Mouse (Mus musculus): Measurements from ENCODE around the gene Oas3. TPM values are rescaled to one million over a fixed set of nuclear protein-coding genes. Genes with fewer than 3 reads are reported as not detected.

Oas3 gene
- polyA plus RNA-seq, 1 experiment: 1.7 TPM

DNA sequence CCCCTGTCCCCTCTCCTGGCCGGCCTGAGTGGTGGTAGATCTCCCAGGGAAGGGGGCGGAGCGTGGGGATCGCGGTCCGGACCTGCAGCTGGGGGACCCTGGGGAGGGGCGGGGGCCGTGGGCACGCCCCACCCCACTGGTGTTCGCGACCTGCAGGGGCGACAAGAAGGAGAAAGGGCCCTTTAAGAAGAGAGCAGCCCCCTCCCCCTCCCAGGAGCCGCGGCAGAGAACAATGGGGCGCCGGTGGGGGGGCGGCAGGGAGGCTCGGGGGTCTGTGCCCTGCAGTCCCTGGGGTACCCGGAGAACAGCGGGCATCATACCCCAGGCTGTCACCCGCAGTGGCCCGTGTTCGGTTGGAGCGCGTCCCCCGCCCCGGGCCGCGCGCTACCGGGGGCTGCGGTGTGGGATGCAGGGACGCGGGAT lies 66.6 kb downstream of the Oas3 start:
- H3K4me3 ChIP-seq (replicated peaks; ENCODE audit: extremely low read depth, low read depth, low read length): peak overlapping the region; percentile 21
- WGBS: 4% methylated on average over 34 of the region's 34 CpGs
- TF ChIP-seq CTCF (IDR thresholded peaks at IDR 0.05; ENCODE audit: insufficient read depth, low read length) (no peak), POLR2A (IDR thresholded peaks at IDR 0.05; ENCODE audit: borderline replicate concordance, extremely low read depth, low read depth, low read length) (no peak)
- no peaks in the 10 kb centered on the region for H3K4me1 ChIP-seq (ENCODE audit: control insufficient read depth, insufficient read depth, low read length)
- no peak for DNase-seq

DNA sequence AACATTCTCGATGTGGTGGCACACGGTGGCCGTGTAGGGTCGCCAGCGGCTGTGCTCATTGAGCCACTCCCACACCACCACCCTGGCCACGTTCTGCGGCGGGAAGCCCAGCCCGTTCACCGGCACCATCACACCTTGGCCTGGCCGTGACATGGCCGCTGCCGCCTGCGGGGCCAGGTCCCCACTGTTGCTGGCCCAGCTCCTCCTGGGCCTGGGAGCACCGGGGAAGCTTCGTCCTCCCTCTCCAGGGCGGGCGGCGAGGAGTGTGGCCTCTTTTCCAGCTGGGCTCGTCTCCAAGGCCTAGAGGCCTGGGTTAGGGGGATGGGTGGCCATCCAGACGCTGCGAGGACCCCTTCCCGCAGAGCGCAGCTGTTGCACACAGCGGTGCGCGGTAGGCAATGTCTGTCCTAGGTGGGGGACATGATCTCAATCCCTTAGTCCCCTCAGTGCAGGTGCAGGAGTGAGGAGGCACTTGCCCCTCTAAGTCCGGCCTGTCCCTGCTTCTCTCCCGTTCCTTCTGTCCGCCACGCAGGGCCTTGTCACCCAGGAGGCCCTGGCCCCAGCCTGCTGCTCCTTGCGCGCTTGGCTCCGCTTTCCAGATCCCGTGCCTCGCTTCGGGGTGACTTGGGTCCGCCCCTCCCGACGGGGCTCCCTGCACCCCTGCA lies 67.2 kb downstream of the Oas3 start:
- WGBS: 3% methylated on average over 40 of the region's 40 CpGs
- no peak overlapping the region for H3K4me3 ChIP-seq (replicated peaks; ENCODE audit: extremely low read depth, low read depth, low read length)
- DNase-seq: no peak

DNA sequence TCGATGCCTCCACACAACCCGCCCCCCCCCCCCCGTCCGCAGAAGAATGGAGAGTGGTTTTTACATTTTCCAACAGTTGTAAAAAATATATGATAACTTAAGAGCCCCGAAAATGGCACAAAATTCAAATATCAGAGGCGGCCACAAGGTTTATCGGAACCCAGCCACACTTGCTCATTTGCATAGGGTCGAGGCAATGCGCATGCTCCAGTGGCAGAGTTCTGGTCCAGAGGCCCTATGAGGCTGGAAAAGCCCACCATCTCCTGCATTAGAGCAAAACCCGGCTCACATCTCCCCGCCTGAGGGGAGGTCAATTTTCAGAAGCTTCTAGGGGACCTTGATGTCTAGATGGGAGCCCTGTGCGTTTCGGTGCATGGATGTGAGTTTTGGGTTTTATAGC lies 70.5 kb downstream of the Oas3 start:
- TF ChIP-seq POLR2A (IDR thresholded peaks at IDR 0.05; ENCODE audit: borderline replicate concordance, extremely low read depth, low read depth, low read length) (no peak), CTCF (IDR thresholded peaks at IDR 0.05; ENCODE audit: insufficient read depth, low read length) (no peak)
- WGBS: 38% methylated on average over 13 of the region's 13 CpGs
- Histone ChIP-seq H3K4me1 (ENCODE audit: control insufficient read depth, insufficient read depth, low read length) (no peaks in the 10 kb centered on the region), H3K4me3 (replicated peaks; ENCODE audit: extremely low read depth, low read depth, low read length) (no peak overlapping the region)
- no peak for DNase-seq

More for the DNA sequence above, 67.2 kb downstream of the Oas3 start:
- no peaks in the 10 kb centered on the region for H3K4me1 ChIP-seq (ENCODE audit: control insufficient read depth, insufficient read depth, low read length)
- TF ChIP-seq CTCF (IDR thresholded peaks at IDR 0.05; ENCODE audit: insufficient read depth, low read length): no peak
- no peak for TF ChIP-seq POLR2A (IDR thresholded peaks at IDR 0.05; ENCODE audit: borderline replicate concordance, extremely low read depth, low read depth, low read length)

DNA sequence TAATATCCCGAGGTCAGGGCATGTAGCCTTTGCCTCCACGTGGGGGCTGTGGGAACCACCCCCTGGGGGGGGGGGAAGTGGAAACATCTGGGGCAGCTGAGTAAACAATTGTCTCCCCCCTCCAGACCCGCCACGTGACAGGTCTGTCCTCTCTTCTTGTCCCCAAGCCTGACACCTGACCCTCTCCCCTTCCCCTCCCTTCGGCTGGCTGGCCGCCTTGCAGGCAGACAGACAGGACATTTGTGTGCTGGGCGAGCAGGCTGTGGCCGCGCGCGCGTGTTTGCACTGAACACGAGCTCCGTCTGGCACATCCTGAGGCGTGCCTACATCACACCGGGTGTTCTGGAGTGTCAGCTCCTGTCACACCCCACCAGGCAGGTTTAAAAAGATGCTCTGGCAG lies 70.9 kb downstream of the Oas3 start:
- TF ChIP-seq CTCF (IDR thresholded peaks at IDR 0.05; ENCODE audit: insufficient read depth, low read length) (no peak), POLR2A (IDR thresholded peaks at IDR 0.05; ENCODE audit: borderline replicate concordance, extremely low read depth, low read depth, low read length) (no peak)
- WGBS: 7% methylated on average over 16 of the region's 16 CpGs
- H3K4me3 ChIP-seq (replicated peaks; ENCODE audit: extremely low read depth, low read depth, low read length): no peak overlapping the region
- DNase-seq: no peak
- H3K4me1 ChIP-seq (ENCODE audit: control insufficient read depth, insufficient read depth, low read length): no peaks in the 10 kb centered on the region

DNA sequence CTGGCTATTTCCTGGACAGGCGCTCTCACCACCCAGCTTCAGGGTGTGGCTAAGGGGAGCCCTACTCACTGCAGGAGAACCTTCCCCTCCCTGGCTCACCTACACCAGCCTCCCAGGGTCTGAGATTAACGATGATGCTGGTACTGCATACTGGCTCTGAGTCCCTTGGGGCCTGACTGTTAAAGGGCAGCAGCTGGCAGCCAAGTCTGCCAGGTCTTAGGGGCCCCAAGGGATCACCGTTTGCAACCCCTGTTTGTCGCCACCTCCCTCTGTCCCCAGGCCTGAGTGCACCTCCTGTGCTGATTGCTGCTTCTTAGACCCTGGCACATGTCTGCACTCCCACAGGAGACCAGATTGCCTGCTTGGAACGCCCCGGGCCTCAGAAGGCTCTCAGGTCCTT lies 73.0 kb downstream of the Oas3 start:
- no peak overlapping the region for H3K4me3 ChIP-seq (replicated peaks; ENCODE audit: extremely low read depth, low read depth, low read length)
- H3K4me1 ChIP-seq (ENCODE audit: control insufficient read depth, insufficient read depth, low read length): no peaks in the 10 kb centered on the region
- 51% methylated on average over 6 of the region's 6 CpGs for WGBS
- DNase-seq: no peak
- TF ChIP-seq CTCF (IDR thresholded peaks at IDR 0.05; ENCODE audit: insufficient read depth, low read length) (no peak), POLR2A (IDR thresholded peaks at IDR 0.05; ENCODE audit: borderline replicate concordance, extremely low read depth, low read depth, low read length) (no peak)

DNA sequence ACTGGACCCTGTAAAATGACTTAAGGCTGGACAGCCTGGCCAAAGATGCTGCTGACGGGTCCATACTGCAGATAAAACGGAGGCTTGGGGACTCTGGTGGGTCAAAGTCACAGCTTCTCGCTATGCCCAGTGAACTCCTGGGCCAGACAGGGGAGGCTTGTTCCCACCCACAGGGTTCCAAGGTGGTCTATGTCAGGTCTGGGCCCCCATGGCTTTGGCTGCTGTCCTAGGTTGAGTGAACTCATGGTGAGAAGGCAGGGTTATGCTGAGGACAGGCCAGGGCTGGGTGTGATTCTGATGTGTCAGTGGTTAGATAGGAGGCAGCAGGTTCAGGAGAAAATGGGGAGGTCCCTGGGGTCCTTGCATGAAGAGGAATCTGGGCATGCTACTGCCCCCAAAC lies 73.8 kb downstream of the Oas3 start:
- H3K4me1 ChIP-seq (ENCODE audit: control insufficient read depth, insufficient read depth, low read length): no peaks in the 10 kb centered on the region
- DNase-seq: no peak
- no peak for TF ChIP-seq POLR2A (IDR thresholded peaks at IDR 0.05; ENCODE audit: borderline replicate concordance, extremely low read depth, low read depth, low read length)
- no peak for TF ChIP-seq CTCF (IDR thresholded peaks at IDR 0.05; ENCODE audit: insufficient read depth, low read length)
- no peak overlapping the region for H3K4me3 ChIP-seq (replicated peaks; ENCODE audit: extremely low read depth, low read depth, low read length)
- WGBS: 82% methylated on average over 3 of the region's 3 CpGs

Other genes starting within 250 kb of the Oas3 start
- 75.8 and 89.2 TPM in 2 replicates for gene Tpcn1, start 189.0 kb downstream of the Oas3 start, polyA plus RNA-seq (2012; rRNA removed)
- 2.0 and 2.4 TPM in 2 replicates for gene Iqcd, start 188.6 kb downstream of the Oas3 start, polyA plus RNA-seq (2012; rRNA removed)
- 15.7 and 15.8 TPM in 2 replicates for gene Rita1, start 165.1 kb downstream of the Oas3 start, polyA plus RNA-seq (2012; rRNA removed)
- 37.2 and 39.2 TPM in 2 replicates for gene Ddx54, start 164.9 kb downstream of the Oas3 start, polyA plus RNA-seq (2012; rRNA removed)
- 1.6 TPM in 2 replicates for gene Cfap73, start 143.4 kb downstream of the Oas3 start, polyA plus RNA-seq (2012; rRNA removed)
- 0.80 and 1.6 TPM in 2 replicates for gene Rasal1, start 128.8 kb downstream of the Oas3 start, polyA plus RNA-seq (2012; rRNA removed)
- gene Dtx1, start 65.7 kb downstream of the Oas3 start, polyA plus RNA-seq (2012; rRNA removed): 6.1 and 7.8 TPM in 2 replicates
- 4.5 and 5.0 TPM in 2 replicates for gene Oas2, start 27.8 kb downstream of the Oas3 start, polyA plus RNA-seq (2012; rRNA removed)
- 0.06 TPM in 1 of 2 replicates, not detected in the other for gene Oas1e, start 17.9 kb upstream of the Oas3 start, polyA plus RNA-seq (2012; rRNA removed)
- 2.7 and 4.6 TPM in 2 replicates for gene Oas1c, start 34.9 kb upstream of the Oas3 start, polyA plus RNA-seq (2012; rRNA removed)
- not detected in 2 replicates for gene Oas1f, start 69.7 kb upstream of the Oas3 start, polyA plus RNA-seq (2012; rRNA removed)
- not detected in 2 replicates for gene Oas1h, start 83.8 kb upstream of the Oas3 start, polyA plus RNA-seq (2012; rRNA removed)
- 1.4 and 1.6 TPM in 2 replicates for gene Oas1g, start 110.0 kb upstream of the Oas3 start, polyA plus RNA-seq (2012; rRNA removed)
- gene Oas1a, start 129.9 kb upstream of the Oas3 start, polyA plus RNA-seq (2012; rRNA removed): 6.0 and 7.2 TPM in 2 replicates
- 0.05 TPM in 1 of 2 replicates, not detected in the other for gene Oas1d, start 136.9 kb upstream of the Oas3 start, polyA plus RNA-seq (2012; rRNA removed)
- gene Rph3a, start 232.4 kb upstream of the Oas3 start, polyA plus RNA-seq (2012; rRNA removed): not detected in 2 replicates

All from lung, adult 2 months (tissue).